Mouse (Mus musculus) ES-E14 (cell line): ENCODE measurements around the gene Pitpnm1. TPM values are rescaled to one million over a fixed set of nuclear protein-coding genes. Genes with fewer than 3 reads are reported as not detected.
A peak's percentile ranks its signal among the peaks of the same experiment; 100 is the strongest.

Experiments used
- DNase-seq: peaks from one replicate; pipeline ENCODE4 v3.0.0-alpha.2; 2013; ENCODE audit warnings: low read depth, low spot score
- H3K27ac ChIP-seq: 2 replicates; pipeline ENCODE4 v1.5.1; 2012; ENCODE audit warnings: low read depth, mild to moderate bottlenecking, low read length, moderate library complexity, mixed read lengths; ENCODE audit not compliant: poor library complexity, insufficient read depth, severe bottlenecking
- H3K36me3 ChIP-seq: 2 replicates; pipeline ENCODE4 v1.6.1; 2012; ENCODE audit warnings: mild to moderate bottlenecking, low read length, moderate library complexity, mixed read lengths; ENCODE audit not compliant: control insufficient read depth, poor library complexity, insufficient read depth, severe bottlenecking
- H3K4me1 ChIP-seq, 2 experiments: fragments of 150-350 bp in 1 of 2; sonication (generic) in 1 of 2; 2 replicates each; pipeline ENCODE4 v1.6.1; 2012; ENCODE audit warnings: low read length in 2 of 2, mild to moderate bottlenecking in 1 of 2, mixed read lengths in 1 of 2; ENCODE audit not compliant: control insufficient read depth in 2 of 2, insufficient read depth in 2 of 2, poor library complexity in 1 of 2
- H3K4me3 ChIP-seq, 2 experiments: fragments of 150-350 bp in 1 of 2; sonication (generic) in 1 of 2; 2 replicates each; pipeline ENCODE4 v1.5.1; 2012; ENCODE audit warnings: low read length in 2 of 2, low read depth in 1 of 2, mild to moderate bottlenecking in 1 of 2, mixed read lengths in 1 of 2; ENCODE audit not compliant: insufficient read depth in 1 of 2, poor library complexity in 1 of 2, severe bottlenecking in 1 of 2
- H3K9ac ChIP-seq: 2 replicates; pipeline ENCODE4 v1.6.1; 2012; ENCODE audit warnings: low read depth, mild to moderate bottlenecking, low read length, mixed read lengths; ENCODE audit not compliant: poor library complexity, insufficient read depth, severe bottlenecking
- H3K9me3 ChIP-seq: fragments of 150-350 bp; sonication (generic); 2 replicates; pipeline ENCODE4 v1.6.1; 2012; ENCODE audit warnings: low read depth, mild to moderate bottlenecking, low read length; ENCODE audit not compliant: control insufficient read depth, insufficient read depth
- CHD2 ChIP-seq: IDR thresholded peaks from 2 replicates; pipeline ENCODE4 v1.6.1; 2014; ENCODE audit warnings: mild to moderate bottlenecking, low read depth, low read length, inconsistent platforms
- HCFC1 ChIP-seq: IDR thresholded peaks from 2 replicates; pipeline ENCODE4 v1.6.1; 2012; ENCODE audit warnings: low read length, inconsistent platforms, borderline replicate concordance; ENCODE audit not compliant: insufficient read depth
- MAFK ChIP-seq: IDR thresholded peaks from 2 replicates; pipeline ENCODE4 v1.6.1; 2014; ENCODE audit warnings: mild to moderate bottlenecking, low read depth, low read length, inconsistent platforms; ENCODE audit not compliant: insufficient read depth
- ZC3H11A ChIP-seq: IDR thresholded peaks from 2 replicates; pipeline ENCODE4 v1.6.1; 2012; ENCODE audit warnings: low read depth, mild to moderate bottlenecking, inconsistent platforms, low read length, borderline replicate concordance
- ZNF384 ChIP-seq: IDR thresholded peaks from 2 replicates; pipeline ENCODE4 v1.6.1; 2012; ENCODE audit warnings: low read depth, low read length, inconsistent platforms
- in situ Hi-C, 2 experiments: fragments of 600-800 bp; cut with MboI; formaldehyde crosslinking; loops; one replicate each; pipeline ENCODE4 v1.15.1; 2025; ENCODE audit warnings: low sequenced_read_pairs in 2 of 2, inconsistent platforms in 1 of 2; ENCODE audit not compliant: unreplicated experiment in 2 of 2
- total RNA-seq: library from RNA; depleted of rRNA; stranded (reverse); fragments of 300-350 nt; gene quantifications from 2 replicates; pipeline ENCODE4 v1.2.3, GENCODE M21; 2012

Gene Pitpnm1
- total RNA-seq, 1 experiment = 10.5 TPM

DNA sequence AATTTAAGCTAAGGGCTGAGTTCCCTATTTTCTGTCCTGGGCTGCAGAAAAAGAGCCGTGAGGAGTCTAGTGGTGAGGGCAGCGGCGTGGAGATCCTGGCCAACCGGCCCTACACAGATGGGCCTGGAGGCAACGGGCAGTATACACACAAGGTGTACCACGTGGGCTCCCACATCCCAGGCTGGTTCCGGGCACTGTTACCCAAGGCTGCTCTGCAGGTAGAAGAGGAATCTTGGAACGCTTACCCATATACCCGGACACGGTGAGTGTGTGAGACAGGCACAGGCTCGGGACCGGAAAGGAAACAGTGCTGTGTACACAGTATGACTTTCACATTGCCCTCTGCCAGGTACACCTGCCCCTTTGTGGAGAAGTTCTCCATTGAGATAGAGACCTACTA, 2.8 kb downstream of the Pitpnm1 start:
- Histone ChIP-seq H3K9ac (no peak overlapping the region), H3K9me3 (no peaks in the 10 kb centered on the region), H3K36me3 (peaks cover 6% of the 10 kb centered on the region), H3K4me1 (peaks cover 0 to 8% of the 10 kb centered on the region in 2 experiments; a peak in 3 of 4 replicates), H3K4me3 (no peak overlapping the region), H3K27ac (no peak overlapping the region)
- no peak for DNase-seq
- in situ Hi-C loops = no loop called here
- TF ChIP-seq CHD2 = no peak
- TF ChIP-seq MAFK = no peak
- TF ChIP-seq HCFC1 = no peak
- no peak for TF ChIP-seq ZNF384
- TF ChIP-seq ZC3H11A = no peak

DNA sequence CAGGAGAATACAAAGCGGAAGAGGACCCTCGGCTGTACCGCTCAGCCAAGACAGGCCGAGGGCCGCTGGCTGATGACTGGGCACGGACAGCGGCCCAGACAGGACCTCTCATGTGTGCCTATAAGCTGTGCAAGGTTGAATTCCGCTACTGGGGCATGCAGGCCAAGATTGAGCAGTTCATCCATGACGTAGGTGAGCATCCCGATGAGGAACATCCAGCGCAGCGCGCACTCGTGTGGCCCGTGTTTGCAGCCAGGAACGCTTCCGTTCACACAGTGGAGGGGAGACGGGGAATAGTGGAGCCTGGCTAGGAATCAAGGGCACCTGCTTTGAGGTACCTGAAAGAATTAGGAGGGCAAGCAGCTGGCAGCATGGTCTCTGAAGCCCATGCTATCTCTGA, 3.5 kb downstream of the Pitpnm1 start:
- H3K27ac ChIP-seq = no peak overlapping the region
- TF ChIP-seq HCFC1 = no peak
- no peak for TF ChIP-seq ZC3H11A
- H3K4me1 ChIP-seq = peaks cover 0 to 8% of the 10 kb centered on the region in 2 experiments; a peak in 3 of 4 replicates
- H3K9ac ChIP-seq = 0 out of 2 replicates have a peak overlapping the region, but pooled peaks have one; percentile 4
- no peak for DNase-seq
- H3K36me3 ChIP-seq = peaks cover 5% of the 10 kb centered on the region
- in situ Hi-C loops = no loop called here
- H3K4me3 ChIP-seq = no peak overlapping the region
- no peaks in the 10 kb centered on the region for H3K9me3 ChIP-seq

DNA sequence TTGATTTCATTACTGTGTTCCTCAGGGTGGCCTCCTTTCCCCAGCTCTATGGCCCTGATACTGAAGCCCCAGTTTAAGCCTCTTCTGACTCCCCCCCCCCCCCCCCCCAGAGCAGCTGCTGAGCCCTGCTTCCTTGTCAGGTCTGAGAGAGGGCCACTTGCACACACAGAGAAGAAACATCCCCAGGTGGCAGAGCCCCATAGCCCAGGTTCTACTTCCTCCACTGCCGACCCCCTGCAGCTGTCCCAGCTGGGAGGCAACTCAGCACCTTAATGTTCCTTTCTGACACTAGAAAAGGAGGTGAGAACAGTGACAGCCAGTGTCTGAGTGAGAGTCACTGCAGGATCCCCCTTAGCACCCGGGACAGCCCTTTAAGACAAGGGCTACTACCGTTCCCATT, 4.0 kb downstream of the Pitpnm1 start:
- Histone ChIP-seq H3K36me3 (no peaks in the 10 kb centered on the region), H3K4me3 (no peak overlapping the region), H3K27ac (no peak overlapping the region), H3K9me3 (no peaks in the 10 kb centered on the region), H3K9ac (no peak overlapping the region), H3K4me1 (peaks cover 0 to 8% of the 10 kb centered on the region in 2 experiments; a peak in 3 of 4 replicates)
- TF ChIP-seq MAFK = no peak
- TF ChIP-seq ZC3H11A = no peak
- no peak for TF ChIP-seq CHD2
- TF ChIP-seq HCFC1 = no peak
- TF ChIP-seq ZNF384 = no peak
- DNase-seq = no peak
- in situ Hi-C loops = no loop called here

DNA sequence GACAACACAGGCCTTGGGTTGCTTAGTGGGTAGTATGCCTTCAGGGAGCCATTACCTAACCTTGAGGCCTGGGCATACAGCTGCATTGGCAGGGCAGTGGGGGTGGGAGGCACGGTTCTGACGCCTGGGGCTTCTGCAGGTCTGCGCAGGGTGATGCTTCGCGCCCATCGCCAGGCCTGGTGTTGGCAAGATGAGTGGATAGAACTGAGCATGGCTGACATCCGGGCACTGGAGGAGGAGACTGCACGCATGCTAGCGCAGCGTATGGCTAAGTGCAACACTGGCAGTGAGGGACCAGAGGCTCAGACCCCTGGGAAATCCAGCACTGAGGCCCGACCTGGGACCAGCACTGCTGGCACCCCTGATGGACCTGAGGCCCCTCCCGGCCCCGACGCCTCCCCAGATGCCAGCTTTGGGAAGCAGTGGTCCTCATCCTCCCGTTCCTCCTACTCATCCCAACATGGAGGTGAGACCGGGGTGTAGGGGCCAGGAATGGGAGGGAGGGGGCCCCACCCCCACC, 4.9 kb downstream of the Pitpnm1 start:
- Histone ChIP-seq H3K9ac (no peak overlapping the region), H3K4me1 (peaks cover 0 to 2% of the 10 kb centered on the region in 2 experiments; a peak in 1 of 4 replicates), H3K36me3 (no peaks in the 10 kb centered on the region), H3K9me3 (no peaks in the 10 kb centered on the region), H3K4me3 (no peak overlapping the region), H3K27ac (no peak overlapping the region)
- in situ Hi-C loops = no loop called here
- no peak for DNase-seq
- no peak for TF ChIP-seq HCFC1
- no peak for TF ChIP-seq MAFK
- no peak for TF ChIP-seq ZC3H11A

DNA sequence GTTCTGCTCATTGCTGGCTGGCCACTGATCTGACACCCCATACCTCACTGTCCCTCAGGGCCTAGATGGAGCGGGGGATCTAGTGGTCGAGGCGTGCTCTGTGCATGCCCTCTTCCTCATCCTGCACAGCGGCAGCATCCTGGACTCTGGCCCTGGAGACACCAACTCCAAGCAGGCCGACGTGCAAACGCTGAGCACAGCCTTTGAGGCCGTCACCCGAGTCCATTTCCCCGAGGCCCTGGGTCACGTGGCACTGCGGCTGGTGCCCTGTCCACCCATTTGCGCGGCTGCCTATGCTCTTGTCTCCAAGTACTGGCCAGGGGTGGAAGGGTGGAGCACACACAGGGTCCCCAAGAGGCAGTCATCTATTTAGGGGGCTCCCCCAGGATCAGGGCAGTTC, 6.9 kb downstream of the Pitpnm1 start:
- no peaks in the 10 kb centered on the region for H3K36me3 ChIP-seq
- no peak overlapping the region for H3K27ac ChIP-seq
- no peaks in the 10 kb centered on the region for H3K9me3 ChIP-seq
- no peak overlapping the region for H3K4me3 ChIP-seq
- no peak for DNase-seq
- in situ Hi-C loops = no loop called here
- H3K4me1 ChIP-seq = peaks cover 0 to 2% of the 10 kb centered on the region in 2 experiments; a peak in 1 of 4 replicates
- H3K9ac ChIP-seq = no peak overlapping the region
- no peak for TF ChIP-seq ZC3H11A
- no peak for TF ChIP-seq HCFC1
- TF ChIP-seq ZNF384 = no peak
- no peak for TF ChIP-seq MAFK
- no peak for TF ChIP-seq CHD2
